In the genomic region with DNA sequence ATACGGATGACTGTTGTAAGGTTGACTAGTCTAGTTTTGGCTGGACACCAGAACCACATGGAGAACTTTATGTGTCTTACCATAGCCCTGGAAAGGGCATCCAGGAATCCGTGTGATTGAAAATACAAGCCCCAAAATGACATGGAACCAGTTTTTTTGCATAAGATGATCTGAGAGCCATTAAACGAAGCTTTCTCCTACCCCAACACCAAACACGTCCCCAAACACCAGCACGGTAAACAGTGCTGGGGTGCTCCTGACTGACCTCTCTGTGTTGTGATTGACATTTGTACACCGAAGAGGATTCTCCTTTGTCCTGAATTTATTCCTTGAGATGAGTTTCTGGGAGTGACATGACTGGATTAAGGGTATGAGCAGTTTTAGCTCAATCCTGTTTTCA, we compare ENCODE assay signal across 23 mouse cellular contexts. TPM values are rescaled to one million over a fixed set of nuclear protein-coding genes. Genes with fewer than 3 reads are reported as not detected.
A peak's percentile ranks its signal among the peaks of the same experiment; 100 is the strongest.
DNase-seq lines count a peak whose midpoint lies in the region; ATAC-seq and TF ChIP-seq lines count a peak whose summit lies in the region.
"Had no signal": no experiment of that assay in that cellular context is flagged by ENCODE, and none has a peak within 500 bp of the region (broad histone marks: within the 10 kb centered on the region; RNA-seq: fewer than 3 reads in every experiment).

No protein-coding gene starts in this region.

- H3K4me1 ChIP-seq in heart, postnatal 0 days (ENCODE audit: control insufficient read depth, insufficient read depth), result peaks cover 5% of the 10 kb centered on the region
- peaks cover 22% of the 10 kb centered on the region for H3K4me1 ChIP-seq in thymus, adult 2 months (replicated peaks; ENCODE audit: control insufficient read depth, insufficient read depth, low read length)
- no peaks in the 10 kb centered on the region for H3K4me1 ChIP-seq in forebrain, embryonic 12.5 days
- H3K4me1 ChIP-seq: embryonic facial prominence, embryonic 15.5 days; forebrain, embryonic 10.5 days; forebrain, embryonic 15.5 days; heart, embryonic 10.5 days; hindbrain, embryonic 13.5 days had no signal

- no peak for TF ChIP-seq POLR2A in thymus, adult 2 months (IDR thresholded peaks at IDR 0.05; ENCODE audit: control insufficient read depth, extremely low read depth, insufficient read depth, low read length, poor library complexity)

- no peaks in the 10 kb centered on the region for H3K27me3 ChIP-seq in heart, postnatal 0 days (ENCODE audit: control insufficient read depth, insufficient read depth, low read length)
- H3K27me3 ChIP-seq in thymus, adult 2 months (ENCODE audit: control insufficient read depth, insufficient read depth, low read length), result no peaks in the 10 kb centered on the region
- H3K27me3 ChIP-seq in forebrain, embryonic 12.5 days, result no peaks in the 10 kb centered on the region
- H3K27me3 ChIP-seq: embryonic facial prominence, embryonic 15.5 days; forebrain, embryonic 15.5 days; hindbrain, embryonic 13.5 days had no signal

- H3K4me2 ChIP-seq in heart, postnatal 0 days (ENCODE audit: low read depth, low read length), result peak overlapping the region; percentile 20; the same call in 1 of the 2 replicates
- H3K4me2 ChIP-seq in forebrain, embryonic 12.5 days, result no peak overlapping the region
- H3K4me2 ChIP-seq: embryonic facial prominence, embryonic 15.5 days; forebrain, embryonic 15.5 days; hindbrain, embryonic 13.5 days had no signal

- H3K9ac ChIP-seq in heart, postnatal 0 days (replicated peaks; ENCODE audit: low read depth, low read length), result no peak overlapping the region
- H3K9ac ChIP-seq in forebrain, embryonic 12.5 days, result no peak overlapping the region
- H3K9ac ChIP-seq: embryonic facial prominence, embryonic 15.5 days; forebrain, embryonic 15.5 days; hindbrain, embryonic 13.5 days had no signal

- H3K36me3 ChIP-seq in heart, postnatal 0 days (replicated peaks; ENCODE audit: control insufficient read depth, insufficient read depth, low read length), result no peaks in the 10 kb centered on the region
- peaks cover 8% of the 10 kb centered on the region; the same call in 1 of the 2 replicates for H3K36me3 ChIP-seq in thymus, adult 2 months (ENCODE audit: control insufficient read depth, insufficient read depth, low read length)
- H3K36me3 ChIP-seq in forebrain, embryonic 12.5 days (replicated peaks), result no peaks in the 10 kb centered on the region
- H3K36me3 ChIP-seq: embryonic facial prominence, embryonic 15.5 days; forebrain, embryonic 10.5 days; forebrain, embryonic 15.5 days; heart, embryonic 10.5 days; hindbrain, embryonic 13.5 days had no signal

- ATAC-seq in heart, postnatal 0 days (ENCODE audit: insufficient read depth, low read depth), result no peak
- 0 out of 2 replicates have a peak, but pooled peaks have one; percentile 25 for ATAC-seq in megakaryocyte-erythroid progenitor cell, adult 5-6 weeks (replicated peaks; ENCODE audit: low FRiP score, low TSS enrichment, poor library complexity, severe bottlenecking)
- no peak for ATAC-seq in forebrain, embryonic 12.5 days (ENCODE audit: low FRiP score)
- ATAC-seq: forebrain, embryonic 15.5 days; hindbrain, postnatal 0 days had no signal

- no peak for TF ChIP-seq CTCF in heart, postnatal 0 days (IDR thresholded peaks at IDR 0.05; ENCODE audit: low read depth)
- no peak for TF ChIP-seq CTCF in thymus, adult 2 months (IDR thresholded peaks at IDR 0.05; ENCODE audit: borderline replicate concordance, control insufficient read depth, extremely low read depth, insufficient read depth, low read length, poor library complexity)

- no peak for TF ChIP-seq EP300 in heart, postnatal 0 days (IDR thresholded peaks at IDR 0.05; ENCODE audit: low read depth)

- H3K4me3 ChIP-seq in heart, postnatal 0 days (ENCODE audit: low read depth, low read length), result peak overlapping the region; percentile 12; the same call in 1 of the 2 replicates
- H3K4me3 ChIP-seq in thymus, adult 2 months (ENCODE audit: control insufficient read depth, insufficient read depth, low read length), result peak overlapping the region; percentile 99
- H3K4me3 ChIP-seq in forebrain, embryonic 12.5 days (replicated peaks), result no peak overlapping the region
- H3K4me3 ChIP-seq: embryonic facial prominence, embryonic 15.5 days; erythroblast, embryonic 14.5 days; forebrain, embryonic 10.5 days; forebrain, embryonic 15.5 days; heart, embryonic 10.5 days; hindbrain, embryonic 13.5 days had no signal

- H3K9me3 ChIP-seq in heart, postnatal 0 days (replicated peaks; ENCODE audit: control insufficient read depth, low read length), result no peaks in the 10 kb centered on the region
- no peaks in the 10 kb centered on the region for H3K9me3 ChIP-seq in forebrain, embryonic 12.5 days
- H3K9me3 ChIP-seq: embryonic facial prominence, embryonic 15.5 days; forebrain, embryonic 10.5 days; forebrain, embryonic 15.5 days; heart, embryonic 10.5 days; hindbrain, embryonic 13.5 days had no signal

- no peak overlapping the region for H3K27ac ChIP-seq in heart, postnatal 0 days (ENCODE audit: low read depth)
- H3K27ac ChIP-seq in thymus, adult 2 months (ENCODE audit: control insufficient read depth, insufficient read depth, low read length), result peak overlapping the region; percentile 59
- no peak overlapping the region for H3K27ac ChIP-seq in forebrain, embryonic 12.5 days
- H3K27ac ChIP-seq: embryonic facial prominence, embryonic 15.5 days; forebrain, embryonic 10.5 days; forebrain, embryonic 15.5 days; heart, embryonic 10.5 days; hindbrain, embryonic 13.5 days; hindbrain, postnatal 0 days had no signal

- no peak for DNase-seq in heart, postnatal 0 days (ENCODE audit: low spot score)
- no peak for DNase-seq in heart, postnatal 4 days
- no peak for DNase-seq in thymus, adult 2 months
- no peak for DNase-seq in thymus, adult 18-20 months
- DNase-seq in ovary, postnatal 10 days (ENCODE audit: low spot score), result no peak
- DNase-seq: adrenal gland, adult 2 months; adrenal gland, postnatal 25 days; cerebellum, adult 11 months; cerebellum, adult 8-10 months; cerebellum, postnatal 14 days; embryo, embryonic 11 days; gastrocnemius, postnatal 36 days; heart, adult 18-20 months; heart, postnatal 36 days had no signal

- WGBS in heart, postnatal 0 days, result 84% methylated on average over 6 of the region's 6 CpGs
- WGBS in thymus, adult 2 months, result 11% methylated on average over 6 of the region's 6 CpGs
- WGBS in forebrain, embryonic 12.5 days, result 88% methylated on average over 6 of the region's 6 CpGs

RNA-seq across cellular contexts. Expression of a gene that starts 5.6 kb away (rescaled TPM):
- total RNA-seq in heart, postnatal 0 days (2014; rRNA removed; ENCODE audit: low replicate concordance), result 0.34 and 2.8 TPM in 2 replicates
- polyA plus RNA-seq in heart, postnatal 0 days (2015; fragmentation: Nextera tagmentation; extraction: Ambion mirVana), result 0.32 and 0.41 TPM in 2 replicates
- total RNA-seq in heart, postnatal 4 days (2021), result under 1 TPM; 0.26 to 0.34 TPM
- 132 and 135 TPM in 2 replicates for polyA plus RNA-seq in thymus, adult 2 months (2012; rRNA removed)
- 17.2 and 22.9 TPM in 2 replicates for total RNA-seq in megakaryocyte-erythroid progenitor cell, adult 5-6 weeks (2014; fragmentation: Nextera tagmentation)
- 22.0 and 26.8 TPM in 2 replicates for total RNA-seq in megakaryocyte-erythroid progenitor cell, adult 5-6 weeks (2017)
- 0.15 and 0.59 TPM in 2 replicates for polyA plus RNA-seq in forebrain, embryonic 12.5 days (2016; fragmentation: Nextera tagmentation; extraction: Ambion mirVana)
- polyA plus RNA-seq: erythroblast, embryonic 14.5 days had no signal
